Mouse (Mus musculus) neural tube, embryonic 12.5 days (tissue): ENCODE results near the gene Rubcnl. TPM values are rescaled to one million over a fixed set of nuclear protein-coding genes. Genes with fewer than 3 reads are reported as not detected.

ENCODE experiments used
- polyA plus RNA-seq: library from polyadenylated mRNA; unstranded; fragments of >200 nt; fragmentation: Nextera tagmentation; extraction: Ambion mirVana; gene quantifications from 2 replicates; pipeline ENCODE4 v1.2.1, GENCODE M21; 2016

Gene Rubcnl
- polyA plus RNA-seq, 1 experiment from 2014 or later = 0.42 TPM

Other genes starting within 250 kb of the Rubcnl start
- 12.2 and 12.5 TPM in 2 replicates for gene Lrch1, start 68.2 kb upstream of the Rubcnl start, polyA plus RNA-seq
- 0.08 TPM in 2 replicates for gene Lrrc63, start 114.9 kb downstream of the Rubcnl start, polyA plus RNA-seq
- 23.2 and 27.1 TPM in 2 replicates for gene Lcp1, start 115.1 kb downstream of the Rubcnl start, polyA plus RNA-seq
- gene Cpb2, start 226.3 kb downstream of the Rubcnl start, polyA plus RNA-seq = 0.32 TPM in 1 of 2 replicates, not detected in the other